Mouse (Mus musculus) lung, postnatal 36 days (tissue): ENCODE results near the gene Ccnt1.
"Not testable (repeated sequence)": the region's sequence is repeated elsewhere in the genome, so short reads cannot be mapped to it uniquely, and the experiment has no call there.

Source experiments
- DNase-seq: peaks from one replicate; pipeline ENCODE4 v3.0.0; 2022; ENCODE audit warnings: mixed read lengths

Gene Ccnt1

DNA sequence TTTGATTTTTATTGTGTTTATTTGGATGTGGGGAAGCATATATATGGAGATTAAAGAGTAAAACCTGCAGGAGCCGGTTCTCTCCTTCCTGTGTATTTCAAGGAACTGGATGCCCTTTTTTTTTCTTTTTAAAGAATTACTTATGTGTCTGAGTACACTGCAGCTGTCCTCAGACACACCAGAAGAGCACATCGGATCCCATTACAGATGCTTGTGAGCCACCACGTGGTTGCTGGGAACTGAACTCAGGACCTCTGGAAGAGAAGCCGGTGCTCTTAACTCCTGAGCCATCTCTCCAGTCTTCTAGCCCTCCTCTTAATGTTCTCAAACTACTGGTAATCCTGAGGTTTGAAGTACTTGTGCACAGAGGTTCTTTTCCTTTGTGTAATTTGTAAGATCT is 32.8 kb downstream of the Ccnt1 start:
- DNase-seq = no peak

DNA sequence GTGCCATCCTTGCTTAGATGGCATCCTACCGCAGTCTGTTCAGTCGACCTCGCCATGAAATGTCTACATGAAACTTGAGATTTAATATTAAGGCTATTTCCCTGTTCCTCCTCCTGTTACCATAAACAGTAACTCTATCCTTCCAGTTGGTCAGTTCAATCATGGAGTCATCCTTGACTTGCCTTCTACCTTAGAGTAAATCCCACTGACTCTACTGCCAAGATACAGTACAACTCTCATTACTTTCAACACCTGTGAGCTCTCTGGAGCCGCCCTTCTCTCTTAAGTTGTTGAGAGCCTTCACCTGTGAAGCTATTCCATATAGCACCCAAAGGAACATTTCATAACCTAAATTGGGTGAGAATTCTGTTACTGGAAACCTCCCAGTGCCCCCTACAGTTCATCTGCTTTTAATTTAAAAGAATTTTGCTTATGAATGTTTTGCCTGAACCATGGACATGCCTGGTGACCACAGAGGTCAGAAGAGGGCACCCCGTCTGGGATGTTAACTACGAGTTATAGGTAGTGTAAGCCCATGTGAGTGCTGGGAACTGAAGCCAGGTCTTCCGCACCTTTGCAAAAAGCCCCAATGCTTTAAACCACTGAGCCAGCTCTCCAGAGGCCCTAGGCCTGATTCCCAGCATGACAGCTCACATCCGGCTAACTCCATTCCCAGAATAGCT is 33.8 kb downstream of the Ccnt1 start:
- no peak for DNase-seq

DNA sequence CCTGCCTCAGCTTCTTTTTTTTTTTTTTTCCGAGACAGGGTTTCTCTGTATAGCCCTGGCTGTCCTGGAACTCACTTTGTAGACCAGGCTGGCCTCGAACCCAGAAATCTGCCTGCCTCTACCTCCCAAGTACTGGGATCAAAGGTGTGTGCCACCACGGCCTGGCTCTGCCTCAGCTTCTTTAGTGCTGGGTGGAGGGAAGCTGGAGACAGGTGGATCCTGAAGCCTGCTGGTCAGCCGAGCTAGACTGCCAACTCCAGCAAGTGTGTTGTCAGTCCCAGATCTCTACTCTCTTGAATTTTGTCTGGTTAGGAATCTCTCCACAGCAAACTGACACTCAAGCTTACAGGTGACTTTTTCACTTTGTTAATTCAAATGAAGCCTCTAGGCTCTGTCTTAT is 34.8 kb downstream of the Ccnt1 start:
- DNase-seq = no peak

DNA sequence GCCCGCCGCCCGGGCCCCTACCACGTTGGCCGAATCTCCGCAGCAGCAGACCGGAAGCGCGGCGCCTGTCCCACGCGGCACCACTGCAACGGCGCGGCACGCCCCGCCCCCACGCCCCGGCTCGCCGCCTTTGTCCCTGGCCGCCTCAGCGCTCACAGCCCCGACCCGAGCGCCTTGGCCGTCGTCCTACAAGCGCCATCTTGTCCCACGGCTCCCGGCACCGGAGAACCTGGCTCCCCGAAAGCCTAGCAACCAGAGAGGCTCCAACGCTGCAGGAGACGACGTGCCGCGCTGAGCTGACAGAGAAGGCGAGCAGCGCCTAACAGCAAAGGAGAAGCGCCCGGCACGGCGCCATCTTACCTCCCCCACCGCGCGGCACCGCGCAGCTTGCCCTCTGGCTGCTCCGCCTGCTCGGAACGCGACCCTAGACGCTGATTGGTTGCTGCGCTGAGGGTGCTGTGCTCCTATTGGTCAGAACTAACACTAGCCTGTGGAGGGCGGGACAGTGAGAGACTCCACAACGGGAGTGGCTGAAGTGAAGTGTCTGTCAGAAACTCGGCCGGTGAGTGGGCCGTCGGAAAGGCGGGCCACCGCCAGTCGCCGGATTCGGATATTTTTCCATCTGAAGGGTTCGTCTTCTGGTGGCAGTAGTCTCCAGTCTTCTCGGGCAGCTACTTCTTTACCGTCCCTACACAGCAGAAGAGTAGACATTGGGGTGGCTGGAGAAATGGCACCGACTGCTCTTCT is 36.7 kb downstream of the Ccnt1 start, which contains the start of gene Kansl2:
TSS of gene Kansl2 (minus strand) at position 384 of the 747 bp plus-strand sequence.
- peak; percentile 99 for DNase-seq

DNA sequence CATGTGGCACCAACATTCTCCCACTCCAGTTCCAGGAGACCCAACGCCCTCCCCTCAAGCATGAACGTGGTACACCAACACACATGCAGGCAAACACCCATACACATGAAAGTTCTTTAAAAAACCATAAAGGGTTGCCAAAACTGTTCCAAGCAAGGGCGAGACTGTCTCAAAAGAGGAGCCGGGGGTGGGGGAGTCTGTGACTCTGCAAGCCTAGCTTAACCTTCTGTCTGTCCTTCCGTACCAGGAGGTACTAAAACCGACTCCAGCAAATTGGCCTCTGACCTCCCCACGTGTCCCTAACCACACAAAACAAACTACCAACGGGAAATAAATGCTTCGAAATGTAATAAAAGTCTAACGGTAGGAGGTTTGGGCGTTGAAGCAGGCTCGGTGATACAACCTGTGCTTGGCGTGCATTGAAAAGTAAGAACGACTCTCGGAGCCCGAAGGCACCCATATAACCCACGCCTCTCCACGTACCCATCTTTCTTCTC is 37.6 kb downstream of the Ccnt1 start:
- DNase-seq = no peak

DNA sequence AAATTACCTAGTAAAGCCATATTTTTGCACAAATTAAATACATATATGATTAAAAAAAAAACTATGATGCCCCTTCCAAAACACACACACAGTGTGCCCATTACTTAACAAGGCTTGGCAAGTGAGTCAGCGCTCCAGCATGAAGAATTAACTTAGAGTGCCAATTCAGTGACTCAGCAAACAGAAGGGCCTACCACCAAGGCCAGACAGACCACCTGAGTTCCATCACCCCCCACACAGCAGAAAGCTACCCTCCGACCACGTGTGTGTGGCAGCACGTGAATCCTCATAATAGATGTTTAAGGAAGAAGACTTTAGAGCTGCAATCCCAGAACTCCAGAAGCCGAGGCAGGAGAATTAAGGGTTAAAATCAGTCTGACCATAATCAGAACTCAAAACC is 38.4 kb downstream of the Ccnt1 start:
- no peak for DNase-seq

DNA sequence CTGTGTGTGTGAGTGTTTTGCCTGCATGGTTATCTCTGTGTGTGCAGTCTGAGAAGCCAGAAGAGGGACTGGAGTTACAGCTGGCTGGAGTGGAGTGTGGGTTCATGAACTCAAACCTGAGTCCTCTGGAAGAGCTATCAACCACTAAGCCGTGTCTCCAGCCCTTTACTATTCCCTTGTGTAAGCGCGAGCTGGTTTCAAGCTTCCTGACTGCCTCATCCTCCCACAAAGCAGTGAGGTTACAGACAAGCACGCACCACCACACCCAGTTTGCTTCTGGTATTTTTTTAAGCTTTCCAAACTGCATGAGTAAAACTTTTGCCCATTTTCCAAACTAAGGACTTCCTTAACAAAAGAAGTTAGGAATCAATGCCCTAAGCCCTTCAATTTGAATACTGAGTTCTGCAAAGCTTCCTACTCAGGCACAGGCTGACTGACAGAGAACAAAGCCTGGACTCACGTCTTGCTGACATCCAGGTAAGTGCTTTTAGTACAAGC is 42.6 kb downstream of the Ccnt1 start:
- DNase-seq = no peak

DNA sequence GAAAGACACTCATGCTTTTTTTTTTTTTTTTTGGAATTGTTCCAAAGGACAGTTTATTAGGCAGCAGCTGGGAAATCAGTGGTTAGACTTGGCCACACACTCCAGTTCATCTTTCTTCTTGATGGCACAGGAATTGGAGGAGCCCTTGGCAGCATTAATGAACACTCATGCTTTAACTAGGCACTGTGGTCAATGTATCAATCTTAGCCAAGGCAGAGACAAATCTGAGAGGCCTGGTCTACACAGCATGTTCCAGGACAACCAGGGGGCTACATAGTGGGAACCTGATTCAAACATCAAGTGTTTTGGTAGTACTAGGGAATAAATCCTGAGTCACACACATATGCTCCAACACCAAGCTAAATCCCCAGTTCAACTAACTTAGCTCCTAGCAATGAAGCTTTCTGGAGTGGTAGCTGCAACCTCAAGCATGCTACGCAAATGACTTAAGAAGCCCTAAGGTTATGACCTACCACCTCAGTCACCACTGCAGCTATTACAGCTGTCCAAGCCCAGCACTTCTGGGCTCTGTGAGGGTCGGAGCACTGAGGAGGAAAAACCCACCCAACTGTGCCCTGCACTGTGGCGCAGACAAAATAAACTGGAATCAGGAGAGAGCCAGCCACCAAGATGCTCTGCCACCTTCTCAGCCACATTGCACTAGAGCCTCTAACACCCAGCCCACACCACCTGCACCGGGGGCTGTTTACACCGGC is 43.5 kb downstream of the Ccnt1 start:
- no peak for DNase-seq

DNA sequence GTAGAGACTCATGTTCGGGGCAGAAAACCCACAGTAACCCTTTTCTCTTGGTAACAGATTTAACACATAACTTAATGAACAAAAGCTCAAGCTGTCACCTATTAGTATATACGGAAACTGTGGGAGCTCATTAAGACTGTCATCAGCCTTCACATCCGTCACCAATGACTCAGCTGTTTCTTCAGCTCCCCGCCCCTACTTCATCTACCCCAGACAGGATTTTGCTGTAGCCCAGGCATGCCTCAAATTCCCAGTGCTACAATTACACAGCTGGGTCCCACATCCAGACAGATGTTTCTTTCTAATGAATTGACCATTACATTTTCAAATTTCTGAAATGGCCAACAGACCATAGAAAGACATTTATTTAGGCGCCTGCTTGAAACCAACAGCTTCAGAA is 44.7 kb downstream of the Ccnt1 start:
- DNase-seq = no peak

DNA sequence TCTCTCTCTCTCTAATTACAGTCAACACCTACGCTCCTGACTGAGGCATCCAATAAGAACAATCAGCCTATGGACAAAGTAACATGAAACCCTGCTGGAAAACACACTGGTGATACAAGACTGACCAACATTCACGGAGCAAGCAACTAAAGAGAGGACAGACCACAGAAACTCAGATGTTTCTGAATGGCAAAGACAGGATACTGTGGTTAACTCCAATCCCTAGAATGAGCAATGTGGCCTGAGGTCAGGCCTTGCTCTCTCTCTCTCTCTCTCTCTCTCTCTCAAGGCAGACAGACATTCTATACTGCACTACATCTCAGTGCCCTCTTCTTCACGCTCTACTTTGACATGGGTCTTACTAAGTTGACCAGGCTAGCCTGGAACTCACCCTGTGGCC is 49.5 kb downstream of the Ccnt1 start:
- no peak for DNase-seq

DNA sequence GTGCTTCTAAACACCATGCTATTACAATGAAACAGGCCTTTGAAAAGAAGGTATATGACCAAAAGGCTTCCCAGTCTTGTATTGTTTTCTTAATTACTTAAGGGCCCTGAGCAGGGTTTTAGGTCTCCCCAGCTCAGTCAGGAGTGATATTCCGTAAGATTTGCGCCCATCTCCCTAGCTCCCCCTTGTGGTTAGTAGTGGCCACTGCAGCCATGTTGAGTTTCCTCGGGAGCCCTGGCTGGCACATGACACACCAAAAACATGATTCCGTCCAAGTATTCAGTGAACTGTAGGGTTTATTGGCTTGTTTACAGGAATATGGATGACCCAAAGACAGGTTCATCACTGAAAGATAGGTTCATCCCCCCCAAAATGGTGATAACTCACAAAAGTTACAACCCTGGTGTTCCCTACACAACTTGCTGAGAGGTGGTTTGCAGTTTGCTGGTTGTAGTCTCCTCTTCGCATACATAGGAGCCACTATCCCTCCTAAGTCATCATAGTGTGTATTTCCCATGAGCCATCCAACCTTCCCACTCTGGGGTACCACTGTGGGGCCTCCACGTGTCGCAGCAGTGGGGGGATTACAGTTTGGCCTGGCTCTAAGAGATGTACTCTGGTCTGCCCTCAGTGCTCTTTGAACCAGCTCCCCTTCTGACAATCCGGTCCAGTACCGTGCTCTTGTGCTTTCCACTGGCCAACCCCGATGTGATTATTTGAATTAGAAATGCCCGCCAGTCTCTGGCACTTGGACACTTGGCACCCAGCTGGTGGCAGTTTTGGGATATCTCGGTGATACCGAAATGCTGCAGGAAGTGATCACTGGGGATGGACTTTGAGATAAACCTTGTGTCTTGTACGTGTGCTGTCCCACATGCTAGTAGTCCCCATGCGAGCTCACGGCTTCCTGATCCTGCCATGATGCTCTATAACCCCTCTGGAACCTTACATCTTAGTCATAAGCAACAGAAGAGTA is 53.1 kb downstream of the Ccnt1 start:
- peak; percentile 75 for DNase-seq

DNA sequence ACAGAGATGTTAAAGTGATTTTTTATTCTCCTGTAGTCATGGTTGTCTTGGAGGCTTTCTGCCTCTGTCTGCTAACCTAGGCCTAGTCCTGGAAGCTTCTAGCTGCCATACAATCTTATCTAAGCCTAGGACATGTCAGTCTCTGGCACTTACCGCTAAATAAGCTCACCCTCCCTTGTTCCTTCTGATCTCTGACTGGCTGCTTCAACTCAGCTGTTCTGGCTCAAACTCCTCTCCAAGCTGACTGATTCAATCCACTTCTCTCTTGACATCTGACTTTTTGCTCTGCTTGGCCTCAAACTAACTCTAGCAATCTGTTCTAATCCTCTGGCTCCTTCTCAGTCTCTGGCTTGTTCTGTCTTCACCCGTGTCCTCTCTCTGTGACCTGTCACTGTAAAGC is 55.9 kb downstream of the Ccnt1 start:
- DNase-seq = not testable (repeated sequence)

DNA sequence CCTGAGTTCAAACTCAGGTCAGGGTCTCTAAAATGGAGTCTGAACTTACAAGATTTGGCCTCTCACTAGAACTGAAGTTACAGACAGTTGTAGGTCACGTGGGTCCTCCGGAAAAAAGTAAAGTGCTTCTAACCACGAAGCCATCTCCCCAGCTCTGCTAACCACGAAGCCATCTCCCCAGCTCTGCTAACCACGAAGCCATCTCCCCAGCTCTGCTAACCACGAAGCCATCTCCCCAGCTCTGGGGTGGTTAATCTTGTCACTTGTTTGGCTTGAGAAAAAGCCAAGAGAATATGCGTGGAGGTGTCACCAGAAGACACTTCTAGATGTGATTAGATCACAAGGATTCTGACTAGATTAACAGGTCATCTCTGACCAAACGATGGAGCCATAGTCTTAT is 56.6 kb downstream of the Ccnt1 start:
- DNase-seq = no peak

DNA sequence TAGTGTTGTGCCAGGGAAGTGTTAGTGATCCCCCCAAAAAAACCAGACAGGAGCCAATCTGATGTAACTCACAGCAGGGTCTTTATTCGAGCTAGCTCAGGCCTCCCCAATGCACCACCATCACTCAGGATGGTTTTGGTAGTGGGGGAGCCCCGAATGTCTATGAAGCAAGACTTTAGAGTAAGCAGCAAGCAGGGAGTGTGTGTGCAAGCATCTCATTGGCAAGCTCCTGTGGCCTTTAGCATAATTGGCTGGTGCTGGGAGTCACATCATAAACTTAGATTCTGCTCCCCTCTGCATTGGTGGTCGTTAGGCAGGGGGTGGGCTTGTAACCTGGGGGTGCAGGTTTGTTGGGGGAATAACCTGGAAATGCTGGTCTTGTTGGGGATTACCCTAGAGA is 57.0 kb downstream of the Ccnt1 start:
- DNase-seq = not testable (repeated sequence)

DNA sequence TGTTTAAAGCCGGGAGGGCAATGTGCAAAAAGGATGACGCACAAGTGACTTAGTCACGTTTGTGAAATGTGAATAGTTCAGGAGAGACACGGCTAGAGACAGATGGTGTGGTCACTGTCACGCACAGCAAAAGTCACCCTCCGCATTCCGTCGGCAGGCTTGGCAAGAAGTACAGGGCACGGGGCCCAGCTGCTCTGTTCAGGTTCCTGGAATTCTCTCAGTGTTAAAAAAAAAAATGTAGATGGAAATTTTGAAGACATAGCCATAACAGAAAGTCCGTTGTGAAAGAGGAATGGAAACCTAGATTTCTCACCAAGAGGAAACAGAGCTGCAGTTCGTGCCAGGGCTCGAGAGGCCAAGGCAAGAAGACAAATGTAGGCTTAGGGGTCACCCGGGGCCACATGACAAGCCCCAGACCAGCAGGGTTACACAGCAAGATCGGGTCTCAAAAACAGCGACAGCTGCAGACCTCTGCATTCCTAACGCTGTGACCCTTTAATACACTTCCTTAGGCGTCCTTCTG is 57.9 kb downstream of the Ccnt1 start:
- peak; percentile 72 for DNase-seq

DNA sequence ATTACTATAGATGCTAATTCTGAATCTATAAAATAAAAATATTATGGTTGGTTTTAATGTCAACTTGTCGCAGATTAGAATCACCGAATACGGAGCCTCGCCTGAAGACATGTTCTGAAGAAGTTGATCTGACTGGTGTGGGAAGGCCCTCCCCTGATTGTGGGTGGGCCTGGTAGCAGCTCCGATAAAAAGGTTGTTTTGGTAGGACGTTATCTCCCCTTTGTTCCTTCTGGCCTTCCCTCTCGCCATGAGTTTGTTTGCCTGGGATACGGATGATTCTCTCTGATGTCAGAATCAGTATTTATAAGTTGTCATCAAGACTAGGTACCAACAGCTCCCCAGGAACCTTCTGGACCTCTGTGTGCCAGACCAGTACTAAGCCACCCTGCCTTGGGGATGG is 58.5 kb downstream of the Ccnt1 start:
- no peak for DNase-seq

DNA sequence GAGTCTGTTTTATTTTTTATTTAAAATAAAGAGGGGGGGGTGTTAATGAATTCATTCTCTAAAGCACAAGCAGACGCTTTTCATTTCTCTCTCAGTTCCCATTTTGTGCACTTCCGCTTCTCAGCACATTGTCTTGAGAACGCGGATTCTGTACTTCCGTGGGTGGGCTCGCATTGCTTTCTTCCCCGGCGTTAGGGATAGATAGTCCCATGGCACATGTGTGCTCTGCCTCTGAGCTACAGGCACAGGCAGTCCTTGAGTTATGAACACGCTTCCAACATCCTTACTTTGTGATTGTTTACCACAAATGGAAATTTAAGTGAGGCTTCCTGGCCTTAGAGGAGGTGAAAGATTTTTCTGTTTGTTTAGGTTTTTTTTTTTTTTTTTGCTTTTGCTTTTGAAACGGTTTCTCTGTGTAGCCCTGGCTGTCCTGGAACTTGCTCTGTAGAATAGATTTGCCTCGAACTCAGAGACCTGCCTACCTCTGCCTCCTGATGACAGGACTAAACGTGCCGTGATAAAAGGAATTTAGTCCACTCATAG is 59.3 kb downstream of the Ccnt1 start:
- DNase-seq = peak; percentile 63

DNA sequence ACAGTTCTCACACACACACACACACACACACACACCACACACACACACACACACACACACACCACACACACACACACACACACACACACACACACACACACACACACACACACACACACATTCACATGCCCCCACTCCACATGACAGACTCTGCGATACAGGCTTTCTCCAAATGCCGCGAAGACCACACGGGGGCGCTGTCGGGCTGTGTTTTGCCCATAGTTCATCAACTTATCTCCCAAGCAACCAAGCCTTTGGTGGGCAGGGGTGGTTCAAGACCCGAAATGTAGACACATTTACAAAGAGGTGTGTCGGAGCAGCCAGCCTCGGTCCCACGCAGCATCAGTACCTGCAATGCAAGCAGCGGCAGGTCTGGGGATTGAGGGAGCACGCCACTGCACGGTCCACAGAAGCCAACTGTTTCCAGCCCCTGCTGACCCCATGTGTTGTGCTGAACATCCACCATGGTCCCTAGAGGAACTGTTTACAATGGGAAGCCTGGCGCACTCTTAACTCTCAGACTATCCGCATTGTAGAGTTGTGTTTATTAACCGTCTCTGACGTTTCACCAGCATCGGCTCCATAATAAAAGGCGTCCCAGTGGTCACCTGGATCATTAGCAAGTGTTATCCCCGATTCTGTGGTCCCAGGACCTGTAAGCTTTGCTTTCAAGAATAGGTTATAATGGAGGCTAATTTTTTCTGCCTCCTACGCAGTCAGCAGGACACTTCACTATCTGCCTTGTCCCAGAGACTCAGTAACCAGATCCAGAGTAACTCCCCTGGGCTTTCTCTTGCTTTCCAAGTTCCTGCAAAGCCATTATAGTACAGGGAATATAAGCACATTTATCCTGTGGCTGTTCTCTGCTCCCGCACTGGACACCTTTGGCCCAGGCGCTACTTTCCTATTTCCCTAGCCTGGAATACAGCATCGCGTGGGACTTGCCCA is 60.0 kb downstream of the Ccnt1 start:
- peak; percentile 87 for DNase-seq

DNA sequence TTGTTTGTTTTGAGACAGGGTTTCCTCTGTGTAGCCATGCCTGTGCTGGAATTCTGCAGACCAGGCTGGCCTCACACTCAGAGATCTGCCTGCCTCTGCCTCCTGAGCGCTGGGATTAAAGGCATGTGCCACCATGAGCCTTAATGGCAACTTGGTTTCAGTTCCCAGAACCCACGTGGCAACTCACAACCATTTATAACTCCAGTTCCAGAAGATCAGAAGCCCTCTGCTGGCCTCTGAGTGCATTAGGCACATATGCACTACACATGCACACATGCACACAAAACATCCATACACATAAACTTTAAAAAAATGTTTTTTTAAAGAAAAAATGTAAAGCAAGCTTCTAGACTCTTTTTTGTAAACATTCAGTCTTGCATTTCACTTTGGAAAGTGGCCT is 61.3 kb downstream of the Ccnt1 start:
- DNase-seq = no peak

DNA sequence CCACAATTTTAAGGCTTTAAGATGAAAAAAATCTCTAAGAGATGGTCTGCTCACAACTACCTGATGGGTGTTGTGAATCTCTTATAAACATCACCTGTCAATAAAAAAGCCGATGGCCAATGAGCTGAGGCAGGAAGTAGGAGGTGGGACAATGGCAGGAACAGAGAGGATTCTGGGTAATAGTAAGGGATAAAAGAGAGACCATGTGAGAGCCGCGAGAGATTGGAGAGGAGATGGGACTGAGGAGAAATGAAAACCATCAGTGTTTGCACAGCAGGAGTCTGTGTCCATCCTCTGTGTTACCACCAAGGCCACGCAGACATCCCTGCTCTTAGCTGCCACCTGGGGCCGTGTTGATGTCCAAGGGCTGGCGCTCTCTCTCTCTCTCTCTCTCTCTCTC is 63.4 kb downstream of the Ccnt1 start:
- no peak for DNase-seq
